Mouse (Mus musculus) lung, adult 2 months (tissue): ENCODE measurements around the gene Pnrc1.

ENCODE experiments used
- CTCF ChIP-seq: fragments of 200-500 bp; IDR thresholded peaks from 2 replicates; pipeline ENCODE4 v1.5.1; 2011; ENCODE audit warnings: mild to moderate bottlenecking, low read length, control low read depth; ENCODE audit not compliant: insufficient read depth
- POLR2A ChIP-seq: fragments of 200-500 bp; IDR thresholded peaks from 2 replicates; pipeline ENCODE4 v1.6.1; 2011; ENCODE audit warnings: low read depth, mild to moderate bottlenecking, control low read depth, low read length, borderline replicate concordance; ENCODE audit errors: extremely low read depth

- TF ChIP-seq POLR2A (no peak), CTCF (no peak)
These were observed 59.1 kb downstream of the Pnrc1 start for GRCm38 (mm10) chr4:33230881-33231280.
